In the genomic region with DNA sequence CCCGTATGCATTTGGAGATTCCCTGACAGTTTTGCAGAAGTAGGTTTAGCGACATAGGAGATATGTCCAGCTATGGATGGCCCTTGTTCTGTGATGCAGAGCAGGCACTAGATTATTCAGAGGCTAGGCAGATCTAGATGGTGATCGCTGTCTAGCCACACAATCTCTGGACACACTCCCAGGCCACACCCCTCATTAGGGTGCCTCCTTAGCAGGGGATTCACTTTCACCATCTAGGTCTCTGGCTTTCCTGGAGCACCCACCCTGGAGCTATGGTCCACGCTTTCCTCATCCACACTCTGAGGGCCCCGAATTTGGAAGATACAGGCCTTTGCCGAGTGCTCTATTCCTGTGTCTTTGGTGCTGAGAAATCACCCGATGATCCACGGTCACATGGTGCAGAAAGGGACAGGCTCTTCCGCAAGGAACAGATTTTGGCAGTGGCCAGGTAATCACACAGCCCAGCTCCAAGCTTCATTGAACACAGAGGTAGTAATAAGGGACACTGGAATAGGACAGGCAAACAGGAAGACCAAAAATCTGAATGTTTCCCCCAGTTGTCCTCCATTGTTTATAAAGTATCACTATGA, we compare ENCODE assay signal across 9 mouse cellular contexts. TPM values are rescaled to one million over a fixed set of nuclear protein-coding genes. Genes with fewer than 3 reads are reported as not detected.
DNase-seq lines count a peak whose midpoint lies in the region; ATAC-seq and TF ChIP-seq lines count a peak whose summit lies in the region.
"Had no signal": no experiment of that assay in that cellular context is flagged by ENCODE, and none has a peak within 500 bp of the region (broad histone marks: within the 10 kb centered on the region; RNA-seq: fewer than 3 reads in every experiment).

No protein-coding gene starts in this region.

- H3K9me3 ChIP-seq in heart, embryonic 10.5 days = no peaks in the 10 kb centered on the region
- H3K9me3 ChIP-seq in kidney, postnatal 0 days (replicated peaks; ENCODE audit: low read length) = no peaks in the 10 kb centered on the region

- peak overlapping the region; percentile 76 for H3K9ac ChIP-seq in kidney, postnatal 0 days (ENCODE audit: low read depth, low read length)

- ATAC-seq in kidney, postnatal 0 days (replicated peaks; ENCODE audit: low FRiP score, low read depth) = no peak
- peak; percentile 8 for ATAC-seq in megakaryocyte, adult 5-6 weeks (ENCODE audit: poor library complexity, severe bottlenecking)

- peak overlapping the region; percentile 93 for H3K27ac ChIP-seq in heart, embryonic 10.5 days
- H3K27ac ChIP-seq in kidney, postnatal 0 days = peak overlapping the region; percentile 92

- H3K4me1 ChIP-seq in heart, embryonic 10.5 days = peaks cover 38% of the 10 kb centered on the region
- peaks cover 12% of the 10 kb centered on the region; the same call in 1 of the 2 replicates for H3K4me1 ChIP-seq in kidney, postnatal 0 days (replicated peaks; ENCODE audit: insufficient read depth, low read length)

- 64% methylated on average over 9 of the region's 9 CpGs for WGBS in heart, embryonic 10.5 days
- 51% methylated on average over 9 of the region's 9 CpGs for WGBS in kidney, postnatal 0 days

- peak; percentile 96 for DNase-seq in heart, adult 11 months
- DNase-seq in heart, adult 8-10 months (ENCODE audit: low spot score) = no peak
- DNase-seq in cerebellum, adult 18-20 months = peak; percentile 47 to 49
- no peak for DNase-seq in heart, embryonic 10.5 days (ENCODE audit: low spot score)
- no peak for DNase-seq in kidney, postnatal 0 days (ENCODE audit: low spot score)
- no peak for DNase-seq in thymus, adult 18-20 months
- no peak for DNase-seq in frontal cortex, postnatal 10 days (ENCODE audit: low spot score in 2 of 2)

- peaks cover 22% of the 10 kb centered on the region for H3K36me3 ChIP-seq in heart, embryonic 10.5 days
- H3K36me3 ChIP-seq in kidney, postnatal 0 days (ENCODE audit: insufficient read depth, low read length) = 0 out of 2 replicates have a peak, but pooled peaks cover 8% of the 10 kb centered on the region

- H3K27me3 ChIP-seq in heart, embryonic 10.5 days (ENCODE audit: insufficient read depth, poor library complexity, severe bottlenecking) = no peaks in the 10 kb centered on the region
- no peaks in the 10 kb centered on the region for H3K27me3 ChIP-seq in kidney, postnatal 0 days (ENCODE audit: insufficient read depth, low read length)
- H3K27me3 ChIP-seq: Patski had no signal

- peak overlapping the region; percentile 65 for H3K4me2 ChIP-seq in kidney, postnatal 0 days (ENCODE audit: low read length)

- TF ChIP-seq CTCF in kidney, postnatal 0 days (IDR thresholded peaks at IDR 0.05; ENCODE audit: low read depth) = no peak

- H3K4me3 ChIP-seq in heart, embryonic 10.5 days = peak overlapping the region; percentile 61
- H3K4me3 ChIP-seq in kidney, postnatal 0 days (replicated peaks; ENCODE audit: low read depth, low read length) = peak overlapping the region; percentile 63

RNA-seq across cellular contexts. Expression of gene Ap5s1, which starts 4.2 kb away (rescaled TPM):
- total RNA-seq in heart, adult 8-10 months (2022) = 10 to 100 TPM; 31.8 to 42.6 (median 37.9) TPM
- 23.6 and 33.3 TPM in 2 replicates for polyA plus RNA-seq in heart, embryonic 10.5 days (2016; fragmentation: Nextera tagmentation; extraction: Ambion mirVana)
- 29.9 and 33.4 TPM in 2 replicates for polyA plus RNA-seq in kidney, postnatal 0 days (2015; fragmentation: Nextera tagmentation; extraction: Ambion mirVana)
- 13.6 and 14.0 TPM in 2 replicates for total RNA-seq in megakaryocyte, adult 5-6 weeks (2015)
- 8.4 and 13.5 TPM in 2 replicates for total RNA-seq in megakaryocyte, adult 5-6 weeks (2017)

RNA-seq across cellular contexts. Expression of gene Mavs, which starts 22.7 kb away (rescaled TPM):
- total RNA-seq in heart, adult 8-10 months (2022) = 10 to 100 TPM; 65.6 to 80.8 (median 72.3) TPM
- 20.3 and 21.6 TPM in 2 replicates for polyA plus RNA-seq in heart, embryonic 10.5 days (2016; fragmentation: Nextera tagmentation; extraction: Ambion mirVana)
- 31.8 and 34.2 TPM in 2 replicates for polyA plus RNA-seq in kidney, postnatal 0 days (2015; fragmentation: Nextera tagmentation; extraction: Ambion mirVana)
- 17.3 and 20.8 TPM in 2 replicates for total RNA-seq in megakaryocyte, adult 5-6 weeks (2015)
- total RNA-seq in megakaryocyte, adult 5-6 weeks (2017) = 14.4 and 14.8 TPM in 2 replicates

RNA-seq across cellular contexts. Expression of gene Spef1, which starts 24.0 kb away (rescaled TPM):
- 1 to 10 TPM; 4.4 to 6.2 (median 4.9) TPM for total RNA-seq in heart, adult 8-10 months (2022)
- polyA plus RNA-seq in heart, embryonic 10.5 days (2016; fragmentation: Nextera tagmentation; extraction: Ambion mirVana) = 0.75 and 1.5 TPM in 2 replicates
- polyA plus RNA-seq in kidney, postnatal 0 days (2015; fragmentation: Nextera tagmentation; extraction: Ambion mirVana) = 3.7 and 4.0 TPM in 2 replicates
- 1.5 and 1.8 TPM in 2 replicates for total RNA-seq in megakaryocyte, adult 5-6 weeks (2015)
- total RNA-seq in megakaryocyte, adult 5-6 weeks (2017) = 2.4 and 3.3 TPM in 2 replicates

RNA-seq across cellular contexts. Expression of gene Cdc25b, which starts 24.4 kb away (rescaled TPM):
- 1 to 10 TPM; 4.3 to 4.9 (median 4.5) TPM for total RNA-seq in heart, adult 8-10 months (2022)
- polyA plus RNA-seq in heart, embryonic 10.5 days (2016; fragmentation: Nextera tagmentation; extraction: Ambion mirVana) = 27.8 and 35.9 TPM in 2 replicates
- polyA plus RNA-seq in kidney, postnatal 0 days (2015; fragmentation: Nextera tagmentation; extraction: Ambion mirVana) = 36.1 and 39.0 TPM in 2 replicates
- 21.5 and 25.5 TPM in 2 replicates for total RNA-seq in megakaryocyte, adult 5-6 weeks (2015)
- total RNA-seq in megakaryocyte, adult 5-6 weeks (2017) = 29.1 and 35.0 TPM in 2 replicates

RNA-seq across cellular contexts. Expression of gene Cenpb, which starts 31.3 kb away (rescaled TPM):
- 10 to 100 TPM; 89.5 to 93.4 (median 90.3) TPM for total RNA-seq in heart, adult 8-10 months (2022)
- 4.9 and 5.1 TPM in 2 replicates for polyA plus RNA-seq in heart, embryonic 10.5 days (2016; fragmentation: Nextera tagmentation; extraction: Ambion mirVana)
- polyA plus RNA-seq in kidney, postnatal 0 days (2015; fragmentation: Nextera tagmentation; extraction: Ambion mirVana) = 13.1 and 15.3 TPM in 2 replicates
- total RNA-seq in megakaryocyte, adult 5-6 weeks (2015) = 7.7 and 8.7 TPM in 2 replicates
- 15.6 and 16.8 TPM in 2 replicates for total RNA-seq in megakaryocyte, adult 5-6 weeks (2017)

Comparison
In these comparisons a context has a peak if more than half of its experiments do, and no peak if none do; other contexts are left out.
1. DNase-seq: peak in heart, adult 11 months (single experiment) and cerebellum, adult 18-20 months (2 of 2); none in heart, adult 8-10 months (single experiment), heart, embryonic 10.5 days (single experiment), kidney, postnatal 0 days (single experiment), thymus, adult 18-20 months (0 of 2) and frontal cortex, postnatal 10 days (0 of 2).